Mouse (Mus musculus) midbrain, embryonic 12.5 days (tissue): Measurements from ENCODE around the gene Gm9913. TPM values are rescaled to one million over a fixed set of nuclear protein-coding genes. Genes with fewer than 3 reads are reported as not detected.

Experiments used
- ATAC-seq: fragments of 200-750 bp; cut with Nextera tagmentation; 2 replicates; pipeline ENCODE4 v1.8.0; 2017; ENCODE audit warnings: low read depth, moderate TSS enrichment, moderate library complexity; ENCODE audit not compliant: low FRiP score
- H3K27ac ChIP-seq: fragments of 300-500 bp; sonication (generic); replicated peaks from 2 replicates; pipeline ENCODE4 v1.5.1; 2016; ENCODE audit warnings: mild to moderate bottlenecking
- H3K27me3 ChIP-seq: fragments of 300-500 bp; sonication (generic); 2 replicates; pipeline ENCODE4 v1.6.1; 2016; ENCODE audit warnings: mild to moderate bottlenecking
- H3K36me3 ChIP-seq: fragments of 300-500 bp; sonication (generic); 2 replicates; pipeline ENCODE4 v1.6.1; 2016
- H3K4me1 ChIP-seq: fragments of 300-500 bp; sonication (generic); 2 replicates; pipeline ENCODE4 v1.6.1; 2016
- H3K4me2 ChIP-seq: fragments of 300-500 bp; sonication (generic); replicated peaks from 2 replicates; pipeline ENCODE4 v1.6.1; 2016; ENCODE audit warnings: mild to moderate bottlenecking, moderate library complexity
- H3K4me3 ChIP-seq: fragments of 300-500 bp; sonication (generic); 2 replicates; pipeline ENCODE4 v1.5.1; 2016; ENCODE audit warnings: mild to moderate bottlenecking
- H3K9ac ChIP-seq: fragments of 300-500 bp; sonication (generic); replicated peaks from 2 replicates; pipeline ENCODE4 v1.6.1; 2016; ENCODE audit warnings: mild to moderate bottlenecking, moderate library complexity
- H3K9me3 ChIP-seq: fragments of 300-500 bp; sonication (generic); 2 replicates; pipeline ENCODE4 v1.6.1; 2016; ENCODE audit warnings: mild to moderate bottlenecking
- WGBS: fragments of 180-500 bp; shearing (Covaris S2); methylation state at CpG from one replicate; pipeline ENCODE4 v1.1.7; 2016; 5-methylcytosine and 5-hydroxymethylcytosine counted together
- polyA plus RNA-seq: library from polyadenylated mRNA; unstranded; fragments of >200 nt; fragmentation: Nextera tagmentation; extraction: Ambion mirVana; gene quantifications from 2 replicates; pipeline ENCODE4 v1.2.1, GENCODE M21; 2016

Gm9913 gene
- polyA plus RNA-seq, 1 experiment from 2014 or later, result 0.15 TPM

DNA sequence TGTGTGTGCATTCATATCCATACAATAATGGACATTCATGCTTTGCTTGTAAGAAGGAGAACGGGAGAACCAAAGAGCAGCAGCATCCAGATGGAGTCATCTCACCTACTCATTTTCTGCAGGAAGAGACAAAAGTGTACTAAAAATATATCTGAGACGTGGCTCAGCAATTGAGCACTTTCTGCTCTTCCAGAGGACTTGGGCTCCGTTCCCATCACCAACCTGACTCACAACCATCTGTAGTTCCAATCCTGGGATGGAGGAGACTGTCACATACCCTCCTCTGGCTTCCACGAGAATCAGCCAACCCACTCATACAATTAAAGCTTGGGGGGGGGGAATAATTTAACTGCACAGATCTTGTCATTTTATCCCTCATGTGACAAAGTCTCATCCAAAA lies 23.8 kb upstream of the Gm9913 start:
- no peak overlapping the region for H3K27ac ChIP-seq
- H3K9ac ChIP-seq, result no peak overlapping the region
- H3K4me1 ChIP-seq, result no peaks in the 10 kb centered on the region
- H3K4me2 ChIP-seq, result no peak overlapping the region
- ATAC-seq, result no peak
- no peaks in the 10 kb centered on the region for H3K27me3 ChIP-seq
- H3K9me3 ChIP-seq, result no peaks in the 10 kb centered on the region
- WGBS, result 88% methylated on average over 4 of the region's 4 CpGs
- H3K36me3 ChIP-seq, result no peaks in the 10 kb centered on the region
- H3K4me3 ChIP-seq, result no peak overlapping the region

GRCm38 (mm10) chr2:125481531-125482317 lies 23.2 kb upstream of the Gm9913 start:
- no peak for ATAC-seq
- H3K27me3 ChIP-seq, result no peaks in the 10 kb centered on the region
- no peaks in the 10 kb centered on the region for H3K36me3 ChIP-seq
- no peaks in the 10 kb centered on the region for H3K4me1 ChIP-seq
- 91% methylated on average over 9 of the region's 9 CpGs for WGBS
- H3K9me3 ChIP-seq, result no peaks in the 10 kb centered on the region
- H3K9ac ChIP-seq, result no peak overlapping the region
- H3K4me3 ChIP-seq, result no peak overlapping the region
- no peak overlapping the region for H3K4me2 ChIP-seq
- H3K27ac ChIP-seq, result no peak overlapping the region

GRCm38 (mm10) chr2:125484164-125484563 lies 20.7 kb upstream of the Gm9913 start:
- Histone ChIP-seq H3K9ac (no peak overlapping the region), H3K4me3 (no peak overlapping the region), H3K9me3 (no peaks in the 10 kb centered on the region), H3K27ac (no peak overlapping the region), H3K27me3 (no peaks in the 10 kb centered on the region), H3K4me2 (no peak overlapping the region), H3K36me3 (no peaks in the 10 kb centered on the region), H3K4me1 (no peaks in the 10 kb centered on the region)
- ATAC-seq, result no peak

DNA sequence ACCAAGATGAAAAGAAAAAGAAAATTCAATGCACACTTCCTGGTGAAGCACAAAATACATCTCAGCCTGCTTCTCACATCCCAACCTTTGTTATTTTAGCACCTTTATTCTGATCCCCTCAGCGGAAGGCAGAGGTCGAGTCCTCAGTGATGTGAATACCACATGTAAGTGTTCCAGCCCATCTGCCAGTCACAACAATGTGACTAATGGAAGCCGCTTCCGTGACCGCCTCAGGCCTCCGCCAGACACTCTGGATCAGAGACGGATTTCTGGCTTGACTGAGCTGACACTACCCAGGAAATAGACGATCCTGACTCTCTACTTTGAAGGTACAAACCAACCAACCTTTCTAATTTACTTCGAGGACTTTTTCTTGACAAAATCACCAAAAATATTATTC lies 20.0 kb upstream of the Gm9913 start:
- Histone ChIP-seq H3K9me3 (no peaks in the 10 kb centered on the region), H3K9ac (no peak overlapping the region), H3K4me1 (no peaks in the 10 kb centered on the region), H3K27me3 (no peaks in the 10 kb centered on the region), H3K27ac (no peak overlapping the region), H3K4me3 (no peak overlapping the region), H3K36me3 (no peaks in the 10 kb centered on the region), H3K4me2 (no peak overlapping the region)
- 90% methylated on average over 9 of the region's 9 CpGs for WGBS
- no peak for ATAC-seq

GRCm38 (mm10) chr2:125489979-125490378 lies 14.9 kb upstream of the Gm9913 start:
- no peak for ATAC-seq
- no peak overlapping the region for H3K9ac ChIP-seq
- no peak overlapping the region for H3K4me2 ChIP-seq
- H3K4me1 ChIP-seq, result no peaks in the 10 kb centered on the region
- no peaks in the 10 kb centered on the region for H3K36me3 ChIP-seq
- H3K27ac ChIP-seq, result no peak overlapping the region
- no peaks in the 10 kb centered on the region for H3K27me3 ChIP-seq
- no peak overlapping the region for H3K4me3 ChIP-seq
- H3K9me3 ChIP-seq, result no peaks in the 10 kb centered on the region
- WGBS, result 100% methylated on average over 1 of the region's 1 CpGs

GRCm38 (mm10) chr2:125492050-125492900 lies 12.6 kb upstream of the Gm9913 start:
- no peak overlapping the region for H3K4me2 ChIP-seq
- H3K9me3 ChIP-seq, result no peaks in the 10 kb centered on the region
- no peaks in the 10 kb centered on the region for H3K36me3 ChIP-seq
- WGBS, result 82% methylated on average over 15 of the region's 15 CpGs
- no peak for ATAC-seq
- H3K9ac ChIP-seq, result no peak overlapping the region
- H3K4me3 ChIP-seq, result no peak overlapping the region
- no peaks in the 10 kb centered on the region for H3K27me3 ChIP-seq
- H3K27ac ChIP-seq, result no peak overlapping the region
- no peaks in the 10 kb centered on the region for H3K4me1 ChIP-seq

GRCm38 (mm10) chr2:125494291-125494690 lies 10.6 kb upstream of the Gm9913 start:
- no peak overlapping the region for H3K4me2 ChIP-seq
- 91% methylated on average over 2 of the region's 2 CpGs for WGBS
- H3K9ac ChIP-seq, result no peak overlapping the region
- H3K4me3 ChIP-seq, result no peak overlapping the region
- no peaks in the 10 kb centered on the region for H3K36me3 ChIP-seq
- H3K27ac ChIP-seq, result no peak overlapping the region
- no peaks in the 10 kb centered on the region for H3K4me1 ChIP-seq
- ATAC-seq, result no peak
- no peaks in the 10 kb centered on the region for H3K9me3 ChIP-seq
- H3K27me3 ChIP-seq, result no peaks in the 10 kb centered on the region

GRCm38 (mm10) chr2:125494831-125495812 lies 9.8 kb upstream of the Gm9913 start:
- Histone ChIP-seq H3K9ac (no peak overlapping the region), H3K9me3 (no peaks in the 10 kb centered on the region), H3K27me3 (no peaks in the 10 kb centered on the region), H3K27ac (no peak overlapping the region), H3K4me3 (no peak overlapping the region), H3K36me3 (no peaks in the 10 kb centered on the region), H3K4me2 (no peak overlapping the region), H3K4me1 (no peaks in the 10 kb centered on the region)
- no peak for ATAC-seq
- 92% methylated on average over 20 of the region's 20 CpGs for WGBS

GRCm38 (mm10) chr2:125496696-125497095 lies 8.2 kb upstream of the Gm9913 start:
- Histone ChIP-seq H3K4me3 (no peak overlapping the region), H3K9ac (no peak overlapping the region), H3K36me3 (no peaks in the 10 kb centered on the region), H3K9me3 (no peaks in the 10 kb centered on the region), H3K27ac (no peak overlapping the region), H3K27me3 (no peaks in the 10 kb centered on the region), H3K4me2 (no peak overlapping the region), H3K4me1 (no peaks in the 10 kb centered on the region)
- no peak for ATAC-seq
- 91% methylated on average over 5 of the region's 5 CpGs for WGBS

- no peak overlapping the region for H3K9ac ChIP-seq
Observed at GRCm38 (mm10) chr2:125498216-125498615, 6.7 kb upstream of the Gm9913 start.

DNA sequence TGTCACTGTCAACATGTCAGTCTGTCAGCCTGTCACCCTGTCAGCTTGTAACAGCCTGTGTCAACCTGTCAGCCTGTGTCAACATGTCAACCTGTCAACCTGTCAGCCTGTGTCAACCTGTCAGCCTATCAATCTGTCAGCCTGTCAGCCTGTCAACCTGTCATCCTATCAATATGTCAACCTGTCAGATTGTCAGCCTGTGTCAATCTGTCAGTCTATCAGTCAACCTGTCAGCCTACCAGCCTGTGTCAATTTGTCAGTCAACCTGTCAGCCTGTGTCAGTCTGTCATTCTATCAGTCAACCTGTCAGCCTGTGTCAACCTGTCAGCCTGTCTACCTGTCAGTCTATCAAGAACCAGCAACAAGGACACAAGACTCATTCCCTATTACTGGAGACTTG lies 3.4 kb upstream of the Gm9913 start:
- Histone ChIP-seq H3K9me3 (no peaks in the 10 kb centered on the region), H3K4me2 (no peak overlapping the region), H3K27me3 (no peaks in the 10 kb centered on the region), H3K27ac (no peak overlapping the region), H3K4me1 (peaks cover 9% of the 10 kb centered on the region), H3K9ac (no peak overlapping the region), H3K4me3 (no peak overlapping the region), H3K36me3 (no peaks in the 10 kb centered on the region)
- no peak for ATAC-seq

More at GRCm38 (mm10) chr2:125498216-125498615, 6.7 kb upstream of the Gm9913 start:
- no peaks in the 10 kb centered on the region for H3K4me1 ChIP-seq
- H3K27me3 ChIP-seq, result no peaks in the 10 kb centered on the region
- H3K27ac ChIP-seq, result no peak overlapping the region
- no peak for ATAC-seq
- H3K4me2 ChIP-seq, result no peak overlapping the region
- no peak overlapping the region for H3K4me3 ChIP-seq
- no peaks in the 10 kb centered on the region for H3K36me3 ChIP-seq
- H3K9me3 ChIP-seq, result no peaks in the 10 kb centered on the region
- 92% methylated on average over 7 of the region's 7 CpGs for WGBS
